Mouse (Mus musculus) layer of hippocampus, adult 2 months (tissue): ENCODE measurements around the gene Dnajc13. TPM values are rescaled to one million over a fixed set of nuclear protein-coding genes. Genes with fewer than 3 reads are reported as not detected.

Experiments
- DNase-seq, 2 experiments: peaks; one replicate each; pipeline ENCODE4 v3.0.0; 2022; ENCODE audit warnings: low spot score in 2 of 2
- H3K27ac ChIP-seq: fragments of 200-600 bp; 2 replicates; pipeline ENCODE4 v1.8.1; 2022
- H3K4me3 ChIP-seq: fragments of 200-600 bp; 2 replicates; pipeline ENCODE4 v1.8.1; 2022; ENCODE audit warnings: mild to moderate bottlenecking
- CTCF ChIP-seq: fragments of 200-600 bp; conservative IDR thresholded peaks from 2 replicates; pipeline ENCODE4 v1.8.1; 2022; ENCODE audit warnings: antibody characterized with exemption, mild to moderate bottlenecking, moderate library complexity
- total RNA-seq, 2 experiments: library from RNA; stranded (reverse); gene quantifications; 2 replicates each; pipeline ENCODE4 v1.2.3; 2021

Gene Dnajc13
- total RNA-seq, 2 experiments from 2014 or later, result 58.0 to 61.0 TPM

DNA sequence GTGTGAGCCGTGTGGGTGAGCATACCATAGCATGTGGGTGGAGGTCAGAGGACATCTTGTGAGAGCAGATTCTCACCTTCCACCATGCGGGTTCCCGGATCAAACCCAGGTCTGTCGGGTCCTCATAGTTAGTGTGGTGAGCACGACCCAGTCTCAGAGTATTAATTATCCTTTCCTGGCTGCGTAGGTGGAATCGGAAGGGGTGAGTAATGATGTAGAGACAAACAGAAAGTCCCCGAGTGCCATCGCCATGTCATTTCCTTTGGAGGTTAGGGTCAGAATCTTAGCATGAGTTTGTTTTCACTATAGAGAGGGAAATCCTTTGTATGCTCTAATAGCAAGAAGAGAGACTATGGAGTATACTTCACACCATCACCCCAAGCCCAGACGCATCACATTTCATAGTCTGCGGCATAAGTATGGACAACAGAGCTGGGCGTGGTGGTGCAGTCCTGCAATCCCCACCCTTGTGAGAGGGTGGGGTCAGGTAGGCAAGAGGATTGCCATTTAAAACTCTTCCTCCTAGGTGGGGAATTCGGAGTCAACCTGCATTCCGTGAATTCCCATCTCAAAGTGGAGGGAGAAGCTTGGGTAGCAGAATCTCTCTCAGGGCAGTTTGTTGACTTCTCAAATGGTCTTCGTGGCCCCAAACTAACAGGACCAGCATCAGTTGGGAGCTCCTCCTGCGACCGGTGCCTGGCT, 12.5 kb upstream of the Dnajc13 start:
- no peak for DNase-seq
- Histone ChIP-seq H3K27ac (no peak overlapping the region), H3K4me3 (no peak overlapping the region)
- TF ChIP-seq CTCF, result no peak

DNA sequence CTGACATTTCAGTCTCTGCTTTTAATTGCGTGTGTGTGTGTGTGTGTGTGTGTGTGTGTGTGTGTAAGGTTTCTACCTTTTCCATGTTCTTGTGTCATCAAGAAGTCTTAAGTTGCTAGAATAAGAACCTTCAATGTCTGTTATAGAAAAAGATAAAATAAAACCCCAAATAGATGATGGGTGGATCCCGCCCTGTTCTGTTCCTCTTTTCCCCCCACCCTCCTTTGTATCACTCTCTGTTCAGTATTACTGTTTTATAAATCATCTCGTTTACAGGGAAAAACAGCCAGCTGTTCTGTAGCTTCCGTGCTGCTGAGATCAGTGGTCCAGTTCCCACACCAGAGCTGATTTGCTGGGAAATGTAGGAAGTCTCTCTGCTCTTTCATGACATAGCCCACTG, 9.3 kb upstream of the Dnajc13 start:
- no peak for TF ChIP-seq CTCF
- Histone ChIP-seq H3K27ac (no peak overlapping the region), H3K4me3 (no peak overlapping the region)
- DNase-seq, result no peak

DNA sequence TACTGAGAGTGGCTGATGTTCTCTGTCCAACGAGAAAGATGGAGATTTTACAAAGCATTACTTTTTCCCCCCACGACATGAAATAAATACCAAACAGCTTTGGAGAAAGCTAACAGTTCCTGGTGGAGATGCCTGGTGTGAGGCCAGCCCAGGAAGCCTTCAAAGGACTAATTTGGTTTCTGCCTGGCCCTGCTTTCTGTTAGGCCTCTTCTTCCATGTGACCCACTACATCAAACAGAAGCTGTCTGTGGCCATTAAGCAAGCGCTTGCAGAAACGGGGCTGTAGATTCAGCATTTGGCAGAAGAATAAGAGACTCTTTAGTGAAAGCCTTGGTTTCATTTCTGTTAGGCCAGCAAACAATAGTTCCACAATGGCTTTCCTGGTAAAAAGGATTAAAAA, 8.9 kb upstream of the Dnajc13 start:
- TF ChIP-seq CTCF, result no peak
- no peak overlapping the region for H3K4me3 ChIP-seq
- no peak for DNase-seq
- H3K27ac ChIP-seq, result 0 out of 2 replicates have a peak overlapping the region, but pooled peaks have one; percentile 25

DNA sequence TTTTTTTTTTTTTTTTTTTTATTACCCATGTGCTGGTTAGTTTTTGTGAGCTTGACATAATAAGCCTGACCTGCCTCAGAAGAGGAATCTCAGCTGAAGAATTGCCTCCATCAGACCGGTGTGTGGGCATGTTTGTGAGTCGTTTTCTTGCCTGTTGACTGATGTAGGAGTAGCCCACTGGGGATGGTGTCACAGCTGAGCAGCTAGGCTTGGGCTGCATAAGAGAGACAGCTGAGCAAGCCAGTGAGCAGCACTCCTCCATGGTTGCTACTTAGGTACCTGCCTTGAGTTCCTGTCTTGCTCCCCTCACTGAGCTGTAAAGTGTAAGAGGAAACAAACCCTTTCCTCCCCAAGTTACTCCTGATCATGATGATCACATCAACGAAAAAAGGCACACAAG, 7.2 kb upstream of the Dnajc13 start:
- no peak for DNase-seq
- Histone ChIP-seq H3K27ac (no peak overlapping the region; the same call in 1 of the 2 replicates), H3K4me3 (no peak overlapping the region)
- no peak for TF ChIP-seq CTCF

DNA sequence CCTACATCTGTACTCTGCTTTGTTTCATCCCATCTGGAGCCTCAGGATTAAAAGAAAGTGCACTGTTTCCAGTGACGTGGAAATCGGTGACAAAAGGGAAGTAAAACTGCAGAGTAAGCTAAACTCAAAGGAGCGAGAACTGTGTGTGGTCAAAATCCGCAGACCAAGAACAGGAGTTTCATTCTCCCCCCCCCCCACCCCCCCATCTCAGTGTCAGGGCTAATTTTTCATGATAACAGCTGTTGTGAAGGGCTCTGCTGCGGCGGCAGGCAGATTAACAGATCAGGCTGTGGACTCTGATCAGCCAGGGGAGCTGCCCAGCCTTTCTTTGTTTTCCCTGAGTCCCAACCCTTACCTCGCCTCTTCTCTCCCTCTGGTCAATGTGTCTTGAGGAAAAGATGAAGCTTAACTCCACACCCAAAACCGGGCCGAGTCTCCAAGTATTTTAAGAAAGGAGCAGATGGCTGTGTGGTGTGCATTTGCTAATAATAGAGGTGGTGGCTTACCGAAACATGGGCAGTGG, 6.7 kb upstream of the Dnajc13 start:
- H3K4me3 ChIP-seq, result no peak overlapping the region
- H3K27ac ChIP-seq, result no peak overlapping the region; the same call in 1 of the 2 replicates
- TF ChIP-seq CTCF, result no peak
- DNase-seq, result no peak

DNA sequence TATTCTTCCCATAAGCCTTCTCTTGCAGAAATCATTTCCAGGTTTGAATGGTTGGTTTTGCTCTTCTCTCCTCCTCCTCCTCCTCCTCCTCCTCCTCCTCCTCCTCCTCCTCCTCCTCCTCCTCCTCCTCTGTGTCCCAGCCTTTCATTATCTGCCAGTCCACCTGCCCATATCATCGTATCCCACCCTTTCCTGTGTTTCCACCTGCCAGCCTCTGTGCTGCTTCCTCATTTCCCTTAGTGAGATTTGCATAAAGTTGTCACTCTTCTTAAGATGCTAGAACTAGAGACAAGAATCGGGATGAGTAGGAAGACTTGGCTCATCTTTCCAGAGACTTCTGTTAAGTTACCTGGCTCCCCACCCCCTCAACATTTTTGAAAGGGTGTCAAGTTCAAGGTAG, 1.8 kb upstream of the Dnajc13 start:
- H3K27ac ChIP-seq, result no peak overlapping the region
- DNase-seq, result no peak
- no peak for TF ChIP-seq CTCF
- no peak overlapping the region for H3K4me3 ChIP-seq

DNA sequence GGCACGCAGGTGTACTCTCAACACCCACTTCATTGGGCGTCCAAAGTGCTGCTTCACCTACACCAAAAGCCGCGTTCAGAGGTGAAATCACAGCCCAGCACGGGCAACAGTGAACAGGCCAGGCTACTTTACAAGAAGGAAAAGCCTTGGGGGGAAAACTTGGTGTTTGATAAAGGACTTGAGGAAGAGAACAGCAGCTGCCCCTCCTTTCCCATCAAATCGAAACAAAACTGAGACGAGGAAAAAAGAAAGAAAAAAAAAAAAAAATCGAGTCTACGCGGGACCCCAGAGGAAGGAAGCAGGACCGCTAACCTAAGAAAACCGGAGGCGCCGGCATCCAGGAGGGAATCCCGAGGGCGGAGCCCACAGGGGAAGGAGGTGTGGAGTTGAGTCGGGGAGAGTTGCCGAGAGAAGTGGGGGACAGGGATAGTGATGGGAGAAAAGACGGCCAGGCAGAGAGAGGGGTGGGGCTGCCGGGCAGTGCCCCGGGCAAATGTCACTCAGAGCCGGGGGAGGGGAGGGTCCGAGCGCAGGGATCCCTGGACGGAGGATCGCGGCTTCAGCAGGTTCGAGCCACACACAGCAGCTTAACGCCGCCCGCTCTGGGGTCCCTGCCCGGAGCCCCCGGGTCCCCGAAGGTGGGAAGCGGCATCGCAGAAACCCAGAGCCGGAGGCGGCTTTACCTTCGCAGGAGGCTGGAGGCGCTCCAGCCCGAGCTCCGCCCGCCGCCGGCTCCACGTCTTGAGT, 541 bp downstream of the Dnajc13 start:
- DNase-seq, result peak; percentile 23 to 25
- peak overlapping the region; percentile 94 for H3K27ac ChIP-seq
- no peak for TF ChIP-seq CTCF
- peak overlapping the region; percentile 88 for H3K4me3 ChIP-seq

DNA sequence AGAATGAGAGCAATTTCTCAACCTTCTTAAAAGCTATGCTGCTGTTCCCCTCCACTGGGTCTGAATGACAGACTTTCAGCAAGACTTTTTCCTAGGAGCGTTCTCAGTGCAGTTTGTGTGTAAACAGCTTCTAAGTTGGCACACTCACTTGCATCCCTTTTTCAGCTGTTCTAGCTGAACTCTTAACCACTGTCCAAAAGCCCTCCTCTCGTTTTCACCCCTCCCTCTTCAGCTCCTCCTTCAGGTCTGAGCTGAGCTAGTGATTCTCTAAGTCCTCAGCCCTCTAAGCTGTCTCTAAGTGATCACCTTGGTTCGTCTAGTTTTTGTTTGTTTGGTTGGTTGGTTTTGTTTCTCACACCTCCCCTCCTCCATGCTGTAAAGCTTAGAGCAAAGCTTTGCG, 2.4 kb downstream of the Dnajc13 start:
- no peak overlapping the region for H3K4me3 ChIP-seq
- DNase-seq, result no peak
- no peak overlapping the region for H3K27ac ChIP-seq
- no peak for TF ChIP-seq CTCF

DNA sequence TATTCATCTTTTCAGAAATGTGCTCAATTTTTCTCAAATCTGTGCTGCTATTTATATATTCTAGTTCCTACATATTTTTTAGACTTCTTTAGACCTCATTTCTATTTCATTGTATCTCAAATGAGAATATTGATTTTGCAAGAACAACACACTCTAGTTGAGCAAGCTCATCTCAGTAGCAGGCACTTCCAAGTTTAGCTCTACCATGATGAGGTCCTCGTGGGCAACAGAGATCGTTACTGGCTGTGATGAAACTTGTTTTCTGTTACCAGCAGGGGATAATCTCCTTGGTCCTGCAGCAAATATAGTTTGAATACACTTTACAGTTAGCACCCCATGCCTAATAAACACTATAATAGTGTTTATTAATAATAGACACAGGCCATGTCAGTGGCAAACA, 6.6 kb downstream of the Dnajc13 start:
- DNase-seq, result no peak
- TF ChIP-seq CTCF, result no peak

DNA sequence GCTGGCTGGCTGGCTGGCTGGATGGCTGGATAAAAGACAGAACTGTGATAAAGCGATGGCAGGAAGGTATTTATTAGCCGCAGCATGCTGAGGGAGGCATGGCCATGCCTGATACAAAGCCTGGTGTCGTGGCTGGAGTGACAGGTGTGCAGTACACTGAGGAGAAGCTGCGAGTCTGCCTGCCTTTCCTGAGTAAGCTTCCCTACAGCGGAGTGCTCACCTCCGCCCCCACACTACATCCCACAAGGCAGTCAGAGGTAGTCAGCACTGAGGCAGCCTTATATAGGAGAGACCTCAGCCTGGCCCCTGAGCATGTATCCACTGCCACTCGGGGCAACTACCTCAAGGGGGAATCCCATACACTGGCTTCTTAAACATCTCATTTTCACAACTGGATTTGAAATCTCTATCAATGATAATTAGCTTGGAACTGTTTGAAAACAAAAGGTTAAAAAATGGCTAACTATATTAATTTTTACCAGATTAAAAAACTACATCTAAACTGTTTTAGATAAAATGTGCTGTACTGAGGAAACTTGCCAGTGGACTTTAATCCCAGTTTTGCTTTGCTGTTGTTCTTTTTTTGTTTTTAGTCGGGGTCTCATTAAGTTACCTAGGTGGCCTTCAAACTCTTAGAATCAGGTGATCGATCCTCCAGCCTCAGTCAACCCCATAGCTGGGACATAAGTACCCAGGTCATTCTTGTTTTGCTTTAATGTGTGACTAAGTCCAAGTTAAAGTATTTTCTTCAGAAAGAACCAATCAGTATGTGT, 8.1 kb downstream of the Dnajc13 start:
- H3K27ac ChIP-seq, result no peak overlapping the region
- DNase-seq, result no peak

More for the DNA sequence above, 6.6 kb downstream of the Dnajc13 start:
- Histone ChIP-seq H3K4me3 (no peak overlapping the region), H3K27ac (peak overlapping the region; percentile 11; the same call in 1 of the 2 replicates)

DNA sequence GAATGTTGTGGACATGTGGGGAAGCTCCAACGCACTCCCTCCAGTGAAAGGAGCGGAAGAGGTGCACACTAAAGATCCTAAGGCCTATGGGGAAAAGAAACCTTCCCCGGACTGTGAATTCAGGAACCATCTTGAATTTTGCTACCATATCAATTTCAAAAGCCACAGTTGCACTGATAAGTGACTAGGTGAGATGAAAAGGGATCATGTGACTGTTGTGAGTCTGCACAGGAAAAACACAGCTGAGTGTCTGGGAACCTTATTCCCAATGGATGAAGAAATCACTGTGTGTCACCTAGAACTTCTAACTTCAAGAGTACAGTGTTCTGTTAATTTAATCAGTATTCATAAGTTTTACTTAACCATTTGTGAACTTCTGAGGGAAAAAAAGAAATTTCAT, 10.1 kb downstream of the Dnajc13 start:
- H3K27ac ChIP-seq, result no peak overlapping the region

More for the DNA sequence above, 8.1 kb downstream of the Dnajc13 start:
- no peak overlapping the region for H3K4me3 ChIP-seq
- no peak for TF ChIP-seq CTCF

DNA sequence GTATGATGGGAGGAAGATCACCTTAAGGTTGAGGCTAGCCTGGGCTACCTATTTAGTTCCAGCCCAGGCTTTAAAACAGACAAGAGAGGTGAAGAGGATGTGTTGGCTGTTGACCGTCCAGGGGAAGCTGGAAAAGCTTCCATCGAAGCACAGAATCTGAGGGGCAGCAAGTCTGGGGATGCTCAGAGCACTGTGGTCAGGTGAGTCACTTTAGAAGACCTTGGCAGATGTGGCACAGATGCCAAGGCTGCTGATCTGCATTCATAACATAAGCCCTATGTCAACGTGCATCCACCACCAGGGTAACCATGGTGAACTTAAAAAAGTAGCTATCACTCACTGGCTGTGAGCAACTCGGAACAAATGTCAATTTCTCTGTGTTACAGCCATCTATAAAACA, 11.0 kb downstream of the Dnajc13 start:
- Histone ChIP-seq H3K4me3 (no peak overlapping the region), H3K27ac (no peak overlapping the region)
- DNase-seq, result no peak
- no peak for TF ChIP-seq CTCF

More for the DNA sequence above, 10.1 kb downstream of the Dnajc13 start:
- DNase-seq, result no peak
- no peak for TF ChIP-seq CTCF
- H3K4me3 ChIP-seq, result no peak overlapping the region

DNA sequence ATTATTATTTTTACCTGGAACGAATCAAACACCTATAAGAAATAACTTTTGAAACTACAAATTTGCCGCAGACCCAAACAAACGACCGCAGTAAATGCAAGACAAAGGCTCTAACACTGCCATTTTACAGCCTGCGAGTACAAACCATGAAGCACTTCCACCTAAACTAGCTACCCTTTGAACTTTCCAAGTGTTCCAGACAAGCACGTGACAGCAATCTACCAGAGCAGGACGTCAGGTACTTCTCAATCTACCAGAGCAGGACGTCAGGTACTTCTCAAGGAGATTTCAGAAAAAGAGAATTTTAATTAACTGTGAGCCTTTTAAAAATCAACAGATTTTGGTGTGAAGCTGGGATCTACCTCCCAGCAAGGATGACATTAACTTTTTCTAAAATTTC, 11.6 kb downstream of the Dnajc13 start:
- no peak overlapping the region for H3K4me3 ChIP-seq
- no peak for DNase-seq
- no peak for TF ChIP-seq CTCF
- H3K27ac ChIP-seq, result no peak overlapping the region
